Mouse (Mus musculus) neural tube, embryonic 15.5 days (tissue): Measurements from ENCODE around the gene Hist1h2bc. TPM values are rescaled to one million over a fixed set of nuclear protein-coding genes. Genes with fewer than 3 reads are reported as not detected.
"Not testable (repeated sequence)": the region's sequence is repeated elsewhere in the genome, so short reads cannot be mapped to it uniquely, and the experiment has no call there.

Experiments
- ATAC-seq: fragments of 200-750 bp; cut with Nextera tagmentation; 2 replicates; pipeline ENCODE4 v1.8.0; 2017; ENCODE audit warnings: mild to moderate bottlenecking, moderate TSS enrichment, moderate library complexity; ENCODE audit not compliant: low FRiP score
- H3K27ac ChIP-seq: fragments of 300-500 bp; sonication (generic); replicated peaks from 2 replicates; pipeline ENCODE4 v1.5.1; 2015; ENCODE audit warnings: mild to moderate bottlenecking, inconsistent platforms
- H3K27me3 ChIP-seq: fragments of 300-500 bp; sonication (generic); replicated peaks from 2 replicates; pipeline ENCODE4 v1.6.1; 2015; ENCODE audit warnings: inconsistent platforms
- H3K36me3 ChIP-seq: fragments of 300-500 bp; sonication (generic); 2 replicates; pipeline ENCODE4 v1.6.1; 2015; ENCODE audit warnings: inconsistent platforms
- H3K4me1 ChIP-seq: fragments of 300-500 bp; sonication (generic); 2 replicates; pipeline ENCODE4 v1.6.1; 2015; ENCODE audit warnings: inconsistent platforms
- H3K4me2 ChIP-seq: fragments of 300-500 bp; sonication (generic); 2 replicates; pipeline ENCODE4 v1.6.1; 2015; ENCODE audit warnings: inconsistent platforms, mild to moderate bottlenecking, moderate library complexity
- H3K4me3 ChIP-seq: fragments of 300-500 bp; sonication (generic); replicated peaks from 2 replicates; pipeline ENCODE4 v1.5.1; 2015; ENCODE audit warnings: mild to moderate bottlenecking, inconsistent platforms
- H3K9ac ChIP-seq: fragments of 300-500 bp; sonication (generic); replicated peaks from 2 replicates; pipeline ENCODE4 v1.6.1; 2015; ENCODE audit warnings: mild to moderate bottlenecking, inconsistent platforms
- H3K9me3 ChIP-seq: fragments of 300-500 bp; sonication (generic); replicated peaks from 2 replicates; pipeline ENCODE4 v1.6.1; 2016; ENCODE audit warnings: inconsistent platforms
- WGBS: fragments of 180-500 bp; shearing (Covaris S2); methylation state at CpG from one replicate; pipeline ENCODE4 v1.1.7; 2015; ENCODE audit warnings: mixed read lengths; 5-methylcytosine and 5-hydroxymethylcytosine counted together
- polyA plus RNA-seq: library from polyadenylated mRNA; unstranded; fragments of >200 nt; fragmentation: Nextera tagmentation; extraction: Ambion mirVana; gene quantifications from 2 replicates; pipeline ENCODE4 v1.2.1, GENCODE M21; 2015

The Hist1h2bc gene
- 18.4 and 26.8 TPM in 2 replicates for polyA plus RNA-seq

- H3K9ac ChIP-seq: peak within 1 kb of the TSS; percentile 62
- peak within 1 kb of the TSS; percentile 93 for H3K27ac ChIP-seq
- H3K27me3 ChIP-seq: no peaks in the 10 kb centered on the region
- H3K4me3 ChIP-seq: peak within 1 kb of the TSS; percentile 47
- H3K4me2 ChIP-seq: peak within 1 kb of the TSS; percentile 78
- peaks cover 21% of the 10 kb centered on the region for H3K4me1 ChIP-seq
- H3K36me3 ChIP-seq: no peaks in the 10 kb centered on the region
- no peaks in the 10 kb centered on the region for H3K9me3 ChIP-seq
- WGBS: under 1% methylated on average over 32 of the region's 32 CpGs
- peak; percentile 99 for ATAC-seq
These were observed at the start of gene Hist1h2bc, which contains the start of gene Hist1h2ac for GRCm38 (mm10) chr13:23683755-23684281. Gene Hist1h2bc (plus strand): TSS chr13:23684199. Gene Hist1h2ac (minus strand): TSS chr13:23683948.

DNA sequence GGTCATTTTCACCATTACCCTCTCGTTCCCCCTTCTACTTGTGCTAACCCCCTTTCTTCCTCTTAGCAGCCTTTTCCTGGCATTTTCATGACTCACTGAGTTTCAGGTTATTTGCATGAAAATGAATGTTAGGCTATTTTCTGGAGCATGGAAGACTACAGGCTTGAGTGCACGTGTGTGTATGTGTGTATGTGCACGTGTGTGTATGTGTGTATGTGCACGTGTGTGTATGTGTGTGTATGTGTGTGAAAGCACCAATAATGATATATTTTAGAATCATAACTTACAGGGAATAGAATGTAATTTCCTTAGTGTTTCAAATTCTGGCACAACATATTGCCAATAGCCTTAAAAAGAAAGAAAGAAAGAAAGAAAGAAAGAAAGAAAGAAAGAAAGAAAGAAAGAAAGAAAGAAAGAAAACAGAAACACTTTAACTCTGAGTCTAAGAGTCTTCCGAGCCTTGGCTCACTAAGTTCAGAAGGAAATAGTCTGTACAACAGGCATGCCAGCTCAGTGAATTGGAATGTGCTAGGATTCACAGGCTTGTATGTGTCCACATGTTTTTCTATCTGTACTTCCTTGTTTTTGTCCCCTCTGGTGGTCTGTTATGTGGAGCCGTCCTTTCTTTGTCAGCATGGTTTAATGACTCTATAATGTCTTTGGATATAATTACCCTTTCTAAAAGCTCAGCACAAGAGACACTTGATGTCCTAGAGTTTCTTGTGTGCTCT, 24.2 kb upstream of the Hist1h2bc start:
- no peaks in the 10 kb centered on the region for H3K27me3 ChIP-seq
- no peak for ATAC-seq
- WGBS: 72% methylated on average over 6 of the region's 6 CpGs

DNA sequence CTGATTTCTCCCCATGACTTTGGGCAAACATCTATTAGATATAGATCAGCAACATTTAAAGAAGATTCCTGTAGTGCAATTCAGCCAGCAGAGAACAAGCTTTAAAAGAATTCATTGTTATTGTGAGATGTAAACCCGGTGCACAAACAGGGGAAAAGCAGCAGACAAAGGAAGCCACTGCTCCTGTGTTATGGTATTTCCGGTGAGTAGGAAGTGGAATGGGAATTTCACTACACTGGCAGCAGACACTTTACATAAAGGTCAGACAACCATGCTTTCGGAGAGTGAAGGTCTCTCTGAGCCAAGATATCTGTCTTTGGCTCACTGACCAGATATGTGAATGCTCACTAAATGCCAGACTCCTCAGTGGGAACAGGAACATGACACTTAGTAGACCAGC, 21.5 kb upstream of the Hist1h2bc start:
- H3K27me3 ChIP-seq: no peaks in the 10 kb centered on the region
- H3K27ac ChIP-seq: no peak overlapping the region
- ATAC-seq: no peak
- H3K36me3 ChIP-seq: no peaks in the 10 kb centered on the region
- no peak overlapping the region for H3K4me3 ChIP-seq
- H3K4me2 ChIP-seq: no peak overlapping the region
- 74% methylated on average over 3 of the region's 3 CpGs for WGBS
- H3K9ac ChIP-seq: no peak overlapping the region
- no peaks in the 10 kb centered on the region for H3K9me3 ChIP-seq
- no peaks in the 10 kb centered on the region for H3K4me1 ChIP-seq

More for the DNA sequence above, 24.2 kb upstream of the Hist1h2bc start:
- H3K4me3 ChIP-seq: no peak overlapping the region
- H3K9ac ChIP-seq: no peak overlapping the region
- no peaks in the 10 kb centered on the region for H3K36me3 ChIP-seq
- no peak overlapping the region for H3K27ac ChIP-seq
- H3K9me3 ChIP-seq: no peaks in the 10 kb centered on the region
- no peak overlapping the region for H3K4me2 ChIP-seq
- no peaks in the 10 kb centered on the region for H3K4me1 ChIP-seq

DNA sequence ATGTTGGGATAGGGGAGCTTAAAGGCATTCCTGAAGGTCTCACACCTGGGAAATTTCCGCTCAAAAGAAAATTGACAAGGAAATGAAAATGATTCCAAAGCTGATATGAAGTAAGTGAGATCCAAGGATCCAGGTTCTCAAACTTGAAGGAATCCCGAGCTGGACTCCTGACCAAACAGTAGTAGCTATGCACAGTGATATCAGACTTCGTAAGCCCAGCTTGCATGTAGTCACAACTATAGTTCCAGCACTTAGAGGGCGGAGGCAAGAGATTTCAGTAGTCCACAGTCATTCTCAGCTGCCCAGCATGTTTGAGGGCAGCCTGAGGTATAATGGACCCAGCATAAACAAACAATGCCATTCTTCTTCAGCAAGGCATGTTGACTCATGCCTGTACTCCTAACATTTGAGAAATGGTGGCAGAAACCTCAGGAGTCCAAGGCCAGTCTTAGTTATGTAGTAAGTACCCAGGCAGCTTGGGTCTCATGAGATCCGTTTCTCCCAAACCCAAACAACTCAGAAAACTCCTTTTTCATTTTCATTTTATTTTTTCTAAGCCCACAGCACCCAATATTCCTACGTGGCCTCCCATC, 1.9 kb upstream of the Hist1h2bc start:
- H3K27me3 ChIP-seq: no peaks in the 10 kb centered on the region
- WGBS: 87% methylated on average over 6 of the region's 6 CpGs
- H3K4me2 ChIP-seq: peak overlapping the region; percentile 78; the same call in 1 of the 2 replicates
- no peaks in the 10 kb centered on the region for H3K9me3 ChIP-seq
- H3K27ac ChIP-seq: no peak overlapping the region
- H3K4me3 ChIP-seq: no peak overlapping the region
- no peaks in the 10 kb centered on the region for H3K36me3 ChIP-seq
- peaks cover 21% of the 10 kb centered on the region for H3K4me1 ChIP-seq
- H3K9ac ChIP-seq: no peak overlapping the region
- no peak for ATAC-seq

DNA sequence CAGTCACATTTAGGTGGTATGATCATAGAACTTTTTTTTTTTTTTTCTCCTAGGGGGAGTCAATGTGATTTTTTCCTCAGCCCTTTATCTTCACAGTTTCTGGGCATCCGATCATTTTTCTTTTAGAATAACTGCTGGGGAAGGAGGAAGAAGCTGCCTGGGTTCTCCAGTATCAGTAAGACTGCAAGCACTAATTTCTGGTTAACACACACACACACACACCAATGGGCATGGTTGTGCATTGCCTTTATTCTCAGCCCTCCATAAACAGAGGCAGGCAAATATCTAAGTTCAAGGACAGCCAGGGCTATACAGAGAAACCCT, 1.4 kb upstream of the Hist1h2bc start:
- no peaks in the 10 kb centered on the region for H3K36me3 ChIP-seq
- H3K4me1 ChIP-seq: peaks cover 21% of the 10 kb centered on the region
- H3K9me3 ChIP-seq: no peaks in the 10 kb centered on the region
- H3K4me3 ChIP-seq: peak overlapping the region; percentile 47
- 70% methylated on average over 1 of the region's 1 CpGs for WGBS
- H3K9ac ChIP-seq: peak overlapping the region; percentile 45; the same call in 1 of the 2 replicates
- H3K27ac ChIP-seq: peak overlapping the region; percentile 89; the same call in 1 of the 2 replicates
- ATAC-seq: no peak
- H3K27me3 ChIP-seq: no peaks in the 10 kb centered on the region
- peak overlapping the region; percentile 78 for H3K4me2 ChIP-seq

GRCm38 (mm10) chr13:23682947-23683754, 848 bp upstream of the Hist1h2bc start:
- 11% methylated on average over 14 of the region's 30 CpGs for WGBS
- peak overlapping the region; percentile 47 for H3K4me3 ChIP-seq
- H3K9me3 ChIP-seq, H3K27me3 ChIP-seq, H3K36me3 ChIP-seq: not testable (repeated sequence)
- peaks cover 21% of the 10 kb centered on the region for H3K4me1 ChIP-seq
- H3K4me2 ChIP-seq: peak overlapping the region; percentile 78
- peak overlapping the region; percentile 89 for H3K27ac ChIP-seq
- peak; percentile 62 for ATAC-seq
- peak overlapping the region; percentile 45 for H3K9ac ChIP-seq

GRCm38 (mm10) chr13:23684295-23684945, 421 bp downstream of the Hist1h2bc start:
- not testable (repeated sequence) for H3K9me3 ChIP-seq, H3K27me3 ChIP-seq, H3K36me3 ChIP-seq
- H3K27ac ChIP-seq: peak overlapping the region; percentile 93
- peak; percentile 33 for ATAC-seq
- peak overlapping the region; percentile 47 for H3K4me3 ChIP-seq
- peaks cover 21% of the 10 kb centered on the region for H3K4me1 ChIP-seq
- peak overlapping the region; percentile 62 for H3K9ac ChIP-seq
- under 1% methylated on average over 20 of the region's 37 CpGs for WGBS
- peak overlapping the region; percentile 78 for H3K4me2 ChIP-seq

DNA sequence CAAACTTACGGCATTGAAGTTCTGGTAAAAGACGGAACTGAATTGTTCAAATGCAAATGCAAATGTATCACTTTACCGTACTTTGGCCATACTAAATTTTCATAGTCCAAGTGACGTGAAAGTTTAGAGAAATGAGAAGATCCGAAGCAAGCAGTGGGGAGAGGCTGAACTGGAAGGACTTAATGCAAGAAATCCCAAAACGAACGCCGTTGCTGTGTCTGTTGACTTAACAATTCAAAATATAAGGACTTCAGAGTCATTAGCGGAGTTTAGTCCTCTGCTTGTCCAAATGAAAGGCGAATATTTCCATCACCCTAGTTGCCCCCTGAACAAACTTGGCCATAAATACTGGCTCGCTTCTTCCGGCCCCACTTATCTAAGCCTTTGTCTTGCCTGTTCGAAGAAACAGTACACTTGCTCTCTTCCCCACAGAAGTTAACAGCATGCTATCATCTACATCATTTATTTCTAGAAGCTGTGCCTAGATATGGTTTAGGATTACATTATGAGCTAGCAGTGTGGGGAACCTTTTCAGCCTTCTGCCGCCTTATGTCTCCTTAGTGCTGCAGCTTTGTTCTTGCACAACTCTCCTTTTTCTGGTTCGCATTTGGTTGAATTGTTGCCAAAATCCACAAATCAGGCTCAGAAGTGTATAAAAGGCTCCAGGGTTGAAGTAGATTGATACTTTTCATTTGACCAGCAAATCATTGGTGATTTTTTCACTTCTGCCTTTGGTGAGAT, 1.3 kb downstream of the Hist1h2bc start:
- no peaks in the 10 kb centered on the region for H3K27me3 ChIP-seq
- 5% methylated on average over 15 of the region's 15 CpGs for WGBS
- H3K36me3 ChIP-seq: no peaks in the 10 kb centered on the region
- H3K9ac ChIP-seq: peak overlapping the region; percentile 62
- peaks cover 21% of the 10 kb centered on the region for H3K4me1 ChIP-seq
- H3K4me2 ChIP-seq: peak overlapping the region; percentile 78
- peak overlapping the region; percentile 47 for H3K4me3 ChIP-seq
- peak overlapping the region; percentile 93 for H3K27ac ChIP-seq
- H3K9me3 ChIP-seq: no peaks in the 10 kb centered on the region
- no peak for ATAC-seq

DNA sequence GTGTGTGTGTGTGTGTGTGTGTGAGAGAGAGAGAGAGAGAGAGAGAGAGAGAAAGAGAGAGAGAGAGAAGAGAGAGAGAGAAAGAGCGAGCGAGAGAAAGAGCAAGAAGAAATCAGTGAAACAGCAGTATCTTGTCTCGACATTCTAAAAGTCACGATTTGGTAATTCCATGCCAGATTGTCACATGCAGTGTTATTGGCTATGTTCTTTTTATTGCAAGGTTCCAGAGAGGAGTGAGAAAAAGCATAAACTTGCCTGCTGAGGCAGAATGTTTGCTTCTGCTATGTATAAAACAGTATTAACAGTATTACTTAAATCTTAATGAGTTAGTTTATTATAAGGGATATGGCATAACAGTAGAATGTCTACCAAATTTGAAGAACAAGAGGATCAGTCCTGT, 2.0 kb downstream of the Hist1h2bc start:
- Histone ChIP-seq H3K4me1 (peaks cover 21% of the 10 kb centered on the region), H3K4me2 (peak overlapping the region; percentile 78), H3K9me3 (no peaks in the 10 kb centered on the region), H3K27me3 (no peaks in the 10 kb centered on the region), H3K4me3 (peak overlapping the region; percentile 47), H3K36me3 (no peaks in the 10 kb centered on the region), H3K27ac (peak overlapping the region; percentile 93; the same call in 1 of the 2 replicates), H3K9ac (0 out of 2 replicates have a peak overlapping the region, but pooled peaks have one; percentile 62)
- WGBS: 30% methylated on average over 4 of the region's 4 CpGs
- no peak for ATAC-seq

DNA sequence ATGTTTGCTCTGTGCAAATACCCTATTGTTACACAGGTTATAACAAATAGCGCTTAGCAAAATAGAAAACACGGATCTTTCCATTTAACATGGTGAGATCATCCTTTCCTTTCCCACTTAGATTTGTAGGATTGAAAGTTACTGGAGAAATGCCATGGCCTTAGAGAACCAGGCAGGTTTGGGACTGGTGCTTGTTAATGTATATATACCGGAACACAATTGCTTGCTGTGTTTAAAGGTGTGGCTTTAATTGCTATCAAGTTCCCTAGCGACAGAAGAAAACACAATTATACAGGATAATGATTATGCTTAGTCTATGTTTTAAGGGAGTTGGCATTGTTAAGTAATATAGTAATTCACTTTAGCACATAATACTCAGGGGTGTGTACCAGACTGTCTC, 3.2 kb downstream of the Hist1h2bc start:
- Histone ChIP-seq H3K27me3 (no peaks in the 10 kb centered on the region), H3K36me3 (no peaks in the 10 kb centered on the region), H3K4me1 (peaks cover 21% of the 10 kb centered on the region), H3K4me3 (no peak overlapping the region), H3K9ac (no peak overlapping the region), H3K27ac (no peak overlapping the region), H3K4me2 (no peak overlapping the region), H3K9me3 (no peaks in the 10 kb centered on the region)
- no peak for ATAC-seq
- 86% methylated on average over 4 of the region's 4 CpGs for WGBS
